Mouse (Mus musculus) colon, adult 2 months (tissue): ENCODE measurements around the gene Armc3. TPM values are rescaled to one million over a fixed set of nuclear protein-coding genes. Genes with fewer than 3 reads are reported as not detected.

Experiments used
- polyA plus RNA-seq: library from polyadenylated mRNA; depleted of rRNA; stranded (reverse); fragments of >200 nt; gene quantifications from 2 replicates; pipeline ENCODE4 v1.2.3, GENCODE M21; 2012; rRNA removed

Gene Armc3
- polyA plus RNA-seq = 0.07 and 0.21 TPM in 2 replicates

GRCm38 (mm10) chr2:19198452-19199365 lies at the start of gene Armc3:
Gene Armc3, plus strand, starts transcription at chr2:19199302.

Other genes starting within 250 kb of the Armc3 start
- 2.4 and 3.2 TPM in 2 replicates for gene Pip4k2a, start 201.2 kb upstream of the Armc3 start, polyA plus RNA-seq
- 0.29 and 0.47 TPM in 2 replicates for gene 4930426L09Rik, start 201.0 kb upstream of the Armc3 start, polyA plus RNA-seq
- gene Msrb2, start 172.1 kb downstream of the Armc3 start, polyA plus RNA-seq = 3.9 and 5.1 TPM in 2 replicates
- gene Ptf1a, start 246.4 kb downstream of the Armc3 start, polyA plus RNA-seq = 2.5 TPM in 1 of 2 replicates, not detected in the other